Mouse (Mus musculus): ENCODE measurements around the gene Olfr457.
"Not testable (repeated sequence)": the region's sequence is repeated elsewhere in the genome, so short reads cannot be mapped to it uniquely, and the experiment has no call there.

GRCm38 (mm10) chr6:42471298-42471697, 4.8 kb downstream of the Olfr457 start:
- TF ChIP-seq CTCF, EP300 (IDR thresholded peaks at IDR 0.05; ENCODE audit: low read depth): not testable (repeated sequence)

All from heart, postnatal 0 days (tissue).